Mouse (Mus musculus): ENCODE results near the gene Stard3.

Stard3 gene

GRCm38 (mm10) chr11:98329081-98329959 is 28.8 kb upstream of the Stard3 start, which contains the start of gene Neurod2:
TSS of gene Neurod2 (minus strand) at chr11:98329648.
- no peak for DNase-seq (ENCODE audit: low read depth)

GRCm38 (mm10) chr11:98329960-98330744 is 28.0 kb upstream of the Stard3 start:
- DNase-seq (ENCODE audit: low read depth): no peak

GRCm38 (mm10) chr11:98330745-98331204 is 27.4 kb upstream of the Stard3 start:
- DNase-seq (ENCODE audit: low read depth): no peak

GRCm38 (mm10) chr11:98331401-98331800 is 26.8 kb upstream of the Stard3 start:
- no peak for DNase-seq (ENCODE audit: low read depth)

- no peak for DNase-seq (ENCODE audit: low read depth)
Measured at GRCm38 (mm10) chr11:98332186-98332585, 26.0 kb upstream of the Stard3 start.

GRCm38 (mm10) chr11:98332841-98333240 is 25.3 kb upstream of the Stard3 start:
- DNase-seq (ENCODE audit: low read depth): no peak

GRCm38 (mm10) chr11:98333263-98333696 is 24.9 kb upstream of the Stard3 start:
- no peak for DNase-seq (ENCODE audit: low read depth)

GRCm38 (mm10) chr11:98333981-98334741 is 24.0 kb upstream of the Stard3 start:
- no peak for DNase-seq (ENCODE audit: low read depth)

- no peak for DNase-seq (ENCODE audit: low read depth)
Measured at GRCm38 (mm10) chr11:98335250-98335649, 22.9 kb upstream of the Stard3 start.

GRCm38 (mm10) chr11:98336245-98337107 is 21.7 kb upstream of the Stard3 start:
- DNase-seq (ENCODE audit: low read depth): no peak

- no peak for DNase-seq (ENCODE audit: low read depth)
Measured at GRCm38 (mm10) chr11:98338507-98338961, 19.6 kb upstream of the Stard3 start.

- no peak for DNase-seq (ENCODE audit: low read depth)
Measured at GRCm38 (mm10) chr11:98339071-98339501, 19.1 kb upstream of the Stard3 start.

- no peak for DNase-seq (ENCODE audit: low read depth)
Measured at GRCm38 (mm10) chr11:98339679-98340287, 18.4 kb upstream of the Stard3 start.

- no peak for DNase-seq (ENCODE audit: low read depth)
Measured at GRCm38 (mm10) chr11:98340597-98340996, 17.6 kb upstream of the Stard3 start.

- no peak for DNase-seq (ENCODE audit: low read depth)
Measured at GRCm38 (mm10) chr11:98341174-98341573, 17.0 kb upstream of the Stard3 start.

- peak; percentile 82 for DNase-seq (ENCODE audit: low read depth)
Measured at GRCm38 (mm10) chr11:98342000-98342945, 15.9 kb upstream of the Stard3 start.

GRCm38 (mm10) chr11:98345253-98345652 is 12.9 kb upstream of the Stard3 start:
- no peak for DNase-seq (ENCODE audit: low read depth)

- no peak for DNase-seq (ENCODE audit: low read depth)
Measured at GRCm38 (mm10) chr11:98346168-98346567, 12.0 kb upstream of the Stard3 start.

GRCm38 (mm10) chr11:98347385-98348082 is 10.6 kb upstream of the Stard3 start:
- no peak for DNase-seq (ENCODE audit: low read depth)

All from fibroblast of lung, adult 2 months (primary cell).